Mouse (Mus musculus) ovary, postnatal 14 days (tissue): ENCODE measurements around the gene Csta1.
"Not testable (repeated sequence)": the region's sequence is repeated elsewhere in the genome, so short reads cannot be mapped to it uniquely, and the experiment has no call there.

Source experiments
- DNase-seq: peaks from one replicate; pipeline ENCODE4 v3.0.0; 2022; ENCODE audit warnings: low spot score

Csta1 gene

DNA sequence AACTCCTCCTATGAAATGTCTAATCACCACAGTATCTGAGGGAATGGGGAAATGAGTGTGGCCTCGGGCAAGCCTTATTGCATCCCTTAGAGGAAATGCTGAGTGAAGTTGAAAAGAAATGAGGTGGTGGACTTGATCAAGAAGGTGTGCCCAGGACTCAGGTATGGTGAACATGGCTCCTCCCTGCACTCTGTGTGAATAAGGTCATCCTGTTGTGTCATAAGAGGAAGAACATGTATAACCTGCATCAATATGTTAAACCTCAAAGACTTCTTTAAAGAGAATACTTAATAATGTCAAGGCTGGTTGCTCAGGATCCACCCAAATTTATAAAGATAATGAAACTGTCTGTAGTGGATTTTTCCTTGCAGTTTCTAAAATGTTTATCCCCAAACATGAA, at the start of gene Csta1:
Csta1 (minus strand) TSS at position 101 of the 400 bp plus-strand sequence.
- no peak for DNase-seq

GRCm38 (mm10) chr16:36179910-36180309, 48.9 kb upstream of the Csta1 start:
- no peak for DNase-seq

- DNase-seq, result no peak
These were observed 45.1 kb upstream of the Csta1 start for GRCm38 (mm10) chr16:36176108-36176507.

DNA sequence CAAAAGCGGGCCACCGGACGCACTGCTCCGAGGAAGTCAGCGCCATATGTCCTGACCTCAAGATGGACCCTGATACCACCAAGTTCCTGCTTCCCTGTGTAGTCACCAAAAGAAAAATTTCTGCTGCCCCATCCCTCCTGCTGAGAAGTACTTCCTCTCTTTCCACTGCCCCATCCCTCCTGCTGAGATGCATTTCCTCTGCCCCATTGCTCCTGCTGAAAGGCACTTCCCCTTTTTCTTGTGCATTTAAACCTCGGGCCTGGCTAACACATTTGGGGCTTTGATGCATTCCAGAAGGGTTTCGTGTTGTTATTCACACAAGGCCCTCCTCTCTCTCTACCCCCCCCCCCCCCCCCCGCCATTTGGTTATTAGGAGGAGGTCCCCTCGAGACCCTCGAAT, 36.8 kb upstream of the Csta1 start:
- not testable (repeated sequence) for DNase-seq

DNA sequence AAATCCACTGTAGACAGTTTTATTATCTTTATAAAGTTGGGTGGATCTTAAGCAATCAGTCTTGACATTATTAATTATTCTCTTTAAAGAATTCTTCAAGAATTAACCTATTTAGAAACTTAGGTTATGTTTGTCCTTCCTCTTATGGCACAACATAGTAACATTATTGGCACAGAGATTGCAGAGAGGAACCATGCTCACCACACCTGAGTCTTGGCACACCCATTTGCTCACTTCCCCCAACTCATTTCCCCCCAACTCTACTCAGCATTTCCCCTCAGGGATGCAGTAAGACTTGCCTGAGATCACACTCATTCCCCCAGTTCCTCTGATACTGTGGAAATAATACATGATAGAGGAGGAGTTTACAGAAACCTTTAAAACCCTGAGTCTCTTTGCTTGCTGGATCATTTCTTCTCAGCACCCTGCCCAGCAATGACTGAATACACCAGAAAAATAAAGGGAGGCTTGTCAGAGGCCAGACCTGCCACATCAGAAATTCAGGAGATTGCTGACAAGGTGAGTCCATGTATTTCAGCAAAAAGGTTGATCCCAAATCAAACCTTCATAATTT, 25.4 kb upstream of the Csta1 start, which contains the start of gene Stfa2l1:
Stfa2l1 (plus strand) TSS at position 410 of the 574 bp plus-strand sequence.
- DNase-seq, result no peak

DNA sequence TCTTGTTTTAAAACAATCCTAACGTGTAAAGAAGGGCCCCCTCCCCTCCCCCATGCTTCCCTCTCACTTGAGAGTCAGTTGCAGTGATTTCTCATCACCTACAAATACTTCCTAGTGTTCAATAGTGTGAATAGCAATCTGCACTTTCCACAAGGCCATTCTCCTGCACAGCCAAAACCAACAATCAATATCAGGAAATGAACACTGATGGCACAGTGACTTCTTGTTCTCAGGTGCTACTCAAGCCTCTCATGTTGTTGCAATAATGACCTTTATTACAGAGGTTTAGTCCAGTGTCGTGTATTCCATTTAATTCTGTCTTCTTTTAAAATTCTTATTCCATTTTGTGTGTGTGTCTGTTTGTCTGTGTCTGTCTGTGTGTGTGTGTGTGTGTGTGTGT, 7.2 kb upstream of the Csta1 start:
- no peak for DNase-seq

GRCm38 (mm10) chr16:36128092-36128491, 2.9 kb downstream of the Csta1 start:
- no peak for DNase-seq

DNA sequence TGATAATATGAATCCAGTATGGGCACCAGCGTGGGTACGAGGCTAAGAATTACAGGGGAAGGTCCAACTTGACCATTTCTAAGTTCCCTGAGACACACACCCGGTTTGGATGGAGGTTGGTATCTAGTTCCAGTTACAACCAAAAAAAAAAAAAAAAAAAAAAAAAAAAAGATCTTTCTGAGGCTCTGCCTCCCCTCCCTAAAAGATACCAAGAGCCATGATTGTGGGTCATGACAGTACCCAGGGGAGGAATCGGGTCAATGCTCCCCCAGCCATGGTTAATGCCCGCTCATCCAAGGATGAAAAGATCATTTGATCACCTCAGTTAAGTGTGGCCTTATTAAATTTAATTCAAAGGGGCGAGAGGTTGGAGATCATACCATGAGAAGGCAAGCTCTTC, 15.3 kb downstream of the Csta1 start:
- not testable (repeated sequence) for DNase-seq

DNA sequence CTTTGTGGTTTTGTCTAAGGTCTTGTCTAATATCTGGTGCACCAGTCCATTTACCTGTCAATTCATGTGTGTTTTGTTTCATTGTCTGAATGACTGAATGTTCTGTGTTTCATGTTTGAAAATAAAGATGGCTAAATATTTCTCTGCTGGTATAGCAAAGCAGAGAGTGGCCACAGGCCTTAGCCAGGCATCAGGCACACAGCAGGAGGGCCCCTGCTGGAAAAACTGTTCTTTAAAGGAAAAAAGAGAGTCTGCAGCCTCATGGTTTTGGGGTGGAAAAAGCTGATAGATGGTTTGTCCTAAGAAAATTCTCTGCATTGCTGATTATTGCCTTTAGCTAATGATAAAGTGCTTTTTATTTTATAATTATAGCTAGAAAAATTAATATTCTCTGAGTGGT, 19.6 kb downstream of the Csta1 start:
- not testable (repeated sequence) for DNase-seq

DNA sequence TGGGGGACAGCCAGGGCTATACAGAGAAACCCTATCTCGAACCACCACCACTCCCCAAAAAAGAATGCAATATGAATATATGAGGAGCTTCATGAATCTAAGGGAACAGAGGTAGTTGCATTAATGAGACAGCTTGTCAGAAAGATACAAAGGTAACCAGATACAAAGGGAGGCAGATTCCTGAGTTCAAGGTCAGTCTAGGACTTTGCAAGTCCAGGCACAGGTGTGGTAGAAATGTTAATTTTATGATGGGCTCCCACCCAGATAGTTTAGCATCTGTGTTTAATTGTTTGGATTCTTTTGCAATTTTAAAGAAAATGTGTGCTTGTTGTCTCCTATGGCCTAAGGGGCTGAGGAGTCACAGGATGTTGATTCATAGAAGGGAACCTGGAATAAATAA, 28.8 kb downstream of the Csta1 start:
- no peak for DNase-seq

GRCm38 (mm10) chr16:36101526-36101925, 29.5 kb downstream of the Csta1 start:
- no peak for DNase-seq

GRCm38 (mm10) chr16:36097813-36098499, 33.1 kb downstream of the Csta1 start:
- not testable (repeated sequence) for DNase-seq

GRCm38 (mm10) chr16:36094079-36094478, 37.0 kb downstream of the Csta1 start:
- DNase-seq, result no peak

- no peak for DNase-seq
These were observed 40.1 kb downstream of the Csta1 start for GRCm38 (mm10) chr16:36090785-36091509.

- DNase-seq, result no peak
These were observed 41.0 kb downstream of the Csta1 start for GRCm38 (mm10) chr16:36089850-36090616.

- DNase-seq, result no peak
These were observed 42.0 kb downstream of the Csta1 start for GRCm38 (mm10) chr16:36089065-36089464.

DNA sequence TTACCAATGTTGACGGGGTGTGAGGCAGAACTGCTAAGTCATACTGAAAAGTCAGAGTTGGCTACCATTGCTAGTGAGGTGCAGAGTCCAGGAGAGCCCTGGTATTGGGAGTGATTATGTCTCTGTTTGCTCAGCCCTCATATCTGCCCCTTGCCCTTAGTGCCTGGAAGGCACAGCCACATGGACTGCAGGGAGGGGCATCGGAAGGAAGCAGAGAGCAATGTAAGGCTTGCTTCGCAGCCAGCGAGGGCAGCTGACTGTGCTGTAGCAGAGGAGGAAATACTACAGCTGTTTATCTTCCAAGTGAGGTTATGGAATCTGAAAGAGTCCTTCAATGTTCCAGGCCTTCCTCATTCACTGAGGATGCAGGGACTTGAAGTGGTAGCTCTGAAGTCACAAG, 43.2 kb downstream of the Csta1 start:
- DNase-seq, result no peak

- DNase-seq, result no peak
These were observed 51.1 kb downstream of the Csta1 start for GRCm38 (mm10) chr16:36079916-36080315.

GRCm38 (mm10) chr16:36074772-36075171, 56.3 kb downstream of the Csta1 start:
- DNase-seq, result no peak

GRCm38 (mm10) chr16:36072410-36073011, 58.5 kb downstream of the Csta1 start:
- no peak for DNase-seq

- DNase-seq, result peak; percentile 90
These were observed 59.3 kb downstream of the Csta1 start, which contains the start of the genes Fam162a and Ccdc58 for GRCm38 (mm10) chr16:36071450-36072379. Fam162a (minus strand) TSS chr16:36071594. Ccdc58 (plus strand) TSS chr16:36071685.
